Mouse (Mus musculus): ENCODE results near the gene Cpxm1.

DNA sequence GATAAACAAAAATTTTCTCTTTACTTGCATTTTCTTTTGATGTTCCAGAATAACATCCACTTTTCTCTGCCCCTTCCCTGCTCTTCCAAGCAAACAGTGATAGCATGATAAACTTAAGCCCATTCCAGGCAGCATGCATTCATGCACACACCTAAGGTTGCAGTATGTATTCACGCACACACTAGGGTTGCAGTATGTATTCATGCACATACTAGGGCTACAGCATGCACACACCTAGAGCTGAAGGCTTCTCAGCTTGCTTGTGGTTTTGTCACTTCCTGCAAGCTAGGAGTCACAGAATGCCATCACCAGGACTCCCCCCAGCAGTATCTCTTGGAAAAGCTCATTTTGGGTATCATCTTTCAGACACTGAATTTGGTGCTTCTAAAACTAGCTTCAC is 39.4 kb upstream of the Cpxm1 start:
- no peak for TF ChIP-seq E2F4 (IDR thresholded peaks at IDR 0.05; ENCODE audit: insufficient read depth)
- no peak for TF ChIP-seq MYOG (IDR thresholded peaks at IDR 0.05; ENCODE audit: control insufficient read depth in 1 of 3, insufficient read depth in 1 of 3, insufficient read length in 2 of 3, low read depth in 2 of 3)
- TF ChIP-seq CEBPB (IDR thresholded peaks at IDR 0.05; ENCODE audit: insufficient read depth, poor library complexity, severe bottlenecking): no peak
- no peak for TF ChIP-seq MAX (IDR thresholded peaks at IDR 0.05; ENCODE audit: low read depth)
- no peak for TF ChIP-seq POLR2A (IDR thresholded peaks at IDR 0.05; ENCODE audit: insufficient read length, low read depth)
- no peak for TF ChIP-seq SRF (IDR thresholded peaks at IDR 0.05; ENCODE audit: control insufficient read depth, insufficient read length, low read depth)
- no peak for TF ChIP-seq USF1 (IDR thresholded peaks at IDR 0.05; ENCODE audit: low read depth)
- no peak for TF ChIP-seq TCF3 (IDR thresholded peaks at IDR 0.05; ENCODE audit: insufficient read length, low read depth)
- no peak for TF ChIP-seq MYOD1 (IDR thresholded peaks at IDR 0.05; ENCODE audit: control insufficient read depth in 1 of 3, insufficient read length in 2 of 3, low read depth in 2 of 3)
- TF ChIP-seq TCF12 (IDR thresholded peaks at IDR 0.05; ENCODE audit: insufficient read depth, poor library complexity, severe bottlenecking): no peak
- TF ChIP-seq POLR2AphosphoS2 (IDR thresholded peaks at IDR 0.05; ENCODE audit: insufficient read length, low read depth): no peak

Measured in myocyte (in vitro differentiated cells).